8 mouse cellular contexts compared by ENCODE assay signal in genomic region chr11:88139256-88139861, GRCm38 (mm10). TPM values are rescaled to one million over a fixed set of nuclear protein-coding genes. Genes with fewer than 3 reads are reported as not detected.
A peak's percentile ranks its signal among the peaks of the same experiment; 100 is the strongest.
DNase-seq lines count a peak whose midpoint lies in the region; ATAC-seq and TF ChIP-seq lines count a peak whose summit lies in the region.

No protein-coding gene starts in this region.

- no peak for TF ChIP-seq POLR2A in cerebellum, adult 2 months (IDR thresholded peaks at IDR 0.05; ENCODE audit: borderline replicate concordance, insufficient read depth, low read length)

- no peak for TF ChIP-seq CTCF in cerebellum, adult 2 months (IDR thresholded peaks at IDR 0.05; ENCODE audit: borderline replicate concordance, insufficient read depth, low read depth, low read length)
- TF ChIP-seq CTCF in left cerebral cortex, adult 2 months (IDR thresholded peaks at IDR 0.05): no peak

- H3K9me3 ChIP-seq in forebrain, embryonic 10.5 days: peaks cover 4% of the 10 kb centered on the region
- no peaks in the 10 kb centered on the region for H3K9me3 ChIP-seq in neural tube, embryonic 15.5 days (replicated peaks)

- 73% methylated on average over 20 of the region's 20 CpGs for WGBS in cerebellum, adult 2 months
- WGBS in forebrain, embryonic 10.5 days: 1% methylated on average over 20 of the region's 20 CpGs
- 3% methylated on average over 20 of the region's 20 CpGs for WGBS in neural tube, embryonic 15.5 days

- H3K4me3 ChIP-seq in cerebellum, adult 2 months (replicated peaks; ENCODE audit: insufficient read depth, low read depth, low read length): no peak overlapping the region
- H3K4me3 ChIP-seq in forebrain, embryonic 10.5 days: peak overlapping the region; percentile 42
- no peak overlapping the region for H3K4me3 ChIP-seq in left cerebral cortex, adult 2 months
- H3K4me3 ChIP-seq in neural tube, embryonic 15.5 days (replicated peaks): no peak overlapping the region

- no peak overlapping the region for H3K27ac ChIP-seq in cerebellum, adult 2 months (ENCODE audit: insufficient read depth, low read length)
- peak overlapping the region; percentile 92 for H3K27ac ChIP-seq in forebrain, embryonic 10.5 days
- H3K27ac ChIP-seq in left cerebral cortex, adult 2 months: peak overlapping the region; percentile 48; the same call in 1 of the 2 replicates
- peak overlapping the region; percentile 87 for H3K27ac ChIP-seq in neural tube, embryonic 15.5 days (replicated peaks)

- peak; percentile 60; the same call in 1 of the 2 replicates for ATAC-seq in neural tube, embryonic 15.5 days (ENCODE audit: low FRiP score)

- peak overlapping the region; percentile 34; the same call in 1 of the 2 replicates for H3K9ac ChIP-seq in neural tube, embryonic 15.5 days (replicated peaks)

- intact Hi-C loops in left cerebral cortex, adult 2 months (cut with DNase I): loop anchor here (1.0 kb wide), 1 partner anchor 20 kb away; no protein-coding TSS in a partner anchor
- intact Hi-C loops in gastrocnemius, postnatal 14 days (cut with DNase I; ENCODE audit: low total_unique reads): no loop called here

- peaks cover 10% of the 10 kb centered on the region for H3K36me3 ChIP-seq in forebrain, embryonic 10.5 days (replicated peaks)
- H3K36me3 ChIP-seq in neural tube, embryonic 15.5 days: no peaks in the 10 kb centered on the region

- peaks cover 26% of the 10 kb centered on the region for H3K4me1 ChIP-seq in cerebellum, adult 2 months (ENCODE audit: control insufficient read depth, insufficient read depth, low read length)
- peaks cover 93% of the 10 kb centered on the region for H3K4me1 ChIP-seq in forebrain, embryonic 10.5 days
- H3K4me1 ChIP-seq in neural tube, embryonic 15.5 days: peaks cover 59% of the 10 kb centered on the region

- DNase-seq in cerebellum, adult 9-10 months: peak; percentile 50
- DNase-seq in cerebellum, adult 2 months: no peak
- DNase-seq in ES-CJ7 (ENCODE audit: low read depth, low spot score): peak; percentile 95
- DNase-seq in forebrain, embryonic 10.5 days (ENCODE audit: extremely low spot score, low spot score): peak; percentile 95
- peak; percentile 38 to 62 for DNase-seq in left cerebral cortex, adult 2 months (ENCODE audit: extremely low spot score in 1 of 2, low spot score in 2 of 2)
- DNase-seq in lung, postnatal 10 days: no peak
- no peak for DNase-seq in gastrocnemius, postnatal 14 days

- peak overlapping the region; percentile 46 for H3K4me2 ChIP-seq in neural tube, embryonic 15.5 days

- no peaks in the 10 kb centered on the region for H3K27me3 ChIP-seq in cerebellum, adult 2 months (ENCODE audit: control insufficient read depth, insufficient read depth, low read length)
- peaks cover 3% of the 10 kb centered on the region; the same call in 1 of the 2 replicates for H3K27me3 ChIP-seq in forebrain, embryonic 10.5 days (ENCODE audit: poor library complexity, severe bottlenecking)
- H3K27me3 ChIP-seq in neural tube, embryonic 15.5 days (replicated peaks): no peaks in the 10 kb centered on the region

RNA-seq across cellular contexts. Expression of gene Cuedc1, which starts 41.5 kb away (rescaled TPM):
- polyA plus RNA-seq in cerebellum, adult 2 months (2012; rRNA removed): 41.6 and 42.0 TPM in 2 replicates
- polyA plus RNA-seq in forebrain, embryonic 10.5 days (2016; fragmentation: Nextera tagmentation; extraction: Ambion mirVana): 20.0 and 24.9 TPM in 2 replicates
- 10 to 100 TPM; 31.4 to 31.7 TPM for total RNA-seq in left cerebral cortex, adult 2 months (2021)
- polyA plus RNA-seq in neural tube, embryonic 15.5 days (2015; fragmentation: Nextera tagmentation; extraction: Ambion mirVana): 40.6 and 49.0 TPM in 2 replicates
- 10 to 100 TPM; 48.5 to 50.0 TPM for total RNA-seq in gastrocnemius, postnatal 14 days (2021)

Comparison
In these comparisons a context has a peak if more than half of its experiments do, and no peak if none do; other contexts are left out.
1. DNase-seq: peak in cerebellum, adult 9-10 months (single experiment), ES-CJ7 (single experiment), forebrain, embryonic 10.5 days (single experiment) and left cerebral cortex, adult 2 months (2 of 2); none in cerebellum, adult 2 months (0 of 2), lung, postnatal 10 days (single experiment) and gastrocnemius, postnatal 14 days (single experiment).